Mouse (Mus musculus): ENCODE data around the gene Rfc4. TPM values are rescaled to one million over a fixed set of nuclear protein-coding genes. Genes with fewer than 3 reads are reported as not detected.

Gene Rfc4
- polyA plus RNA-seq, 1 experiment from 2014 or later, result 77.3 TPM

DNA sequence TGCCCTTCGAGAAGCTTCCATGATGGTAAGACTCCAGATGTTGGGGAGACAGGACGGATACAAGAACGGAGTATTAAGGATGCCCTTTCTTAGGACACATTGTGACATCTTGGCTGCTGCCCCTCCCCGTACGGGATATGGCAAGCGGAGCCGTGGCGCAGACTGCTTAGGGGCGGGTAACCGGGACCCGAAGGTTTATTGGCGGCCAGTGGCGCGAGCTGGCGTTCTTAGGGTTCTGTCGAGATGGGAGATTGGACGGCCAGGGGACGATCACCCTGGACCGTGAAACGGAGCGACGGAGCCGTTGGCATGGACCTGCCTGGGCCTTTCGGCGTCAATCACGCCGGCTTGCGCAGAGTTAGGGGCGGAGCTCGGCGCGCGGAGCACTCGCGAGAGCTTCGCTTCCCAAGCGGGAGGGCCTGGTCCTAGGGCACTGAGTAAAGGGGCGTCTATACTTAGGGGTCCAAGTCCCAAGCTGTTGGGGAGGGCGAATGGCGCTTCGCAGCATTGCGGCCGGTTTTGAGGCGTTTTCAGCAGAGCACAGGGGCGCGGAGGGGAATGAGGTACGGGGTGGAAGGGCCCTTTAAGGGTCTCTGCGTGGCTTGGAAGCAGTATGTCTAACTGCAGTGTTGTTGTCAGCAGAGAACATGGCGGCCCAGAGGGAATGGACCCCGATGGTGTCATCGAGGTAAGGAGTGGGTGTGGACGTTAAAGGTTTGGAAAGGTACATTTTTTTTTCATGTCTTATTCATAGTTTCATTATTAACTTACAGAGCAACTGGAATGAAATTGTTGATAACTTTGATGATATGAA lies 19.4 kb downstream of the Rfc4 start:
- peak; percentile 90 for ATAC-seq (replicated peaks; ENCODE audit: low FRiP score, low read depth)
- Histone ChIP-seq H3K4me1 (replicated peaks; ENCODE audit: insufficient read depth, low read length) (peaks cover 9% of the 10 kb centered on the region; the same call in 1 of the 2 replicates), H3K4me3 (replicated peaks; ENCODE audit: low read depth, low read length) (peak overlapping the region; percentile 86), H3K36me3 (ENCODE audit: insufficient read depth, low read length) (peaks cover 34% of the 10 kb centered on the region), H3K9me3 (replicated peaks; ENCODE audit: low read length) (no peaks in the 10 kb centered on the region), H3K9ac (ENCODE audit: low read depth, low read length) (peak overlapping the region; percentile 99), H3K27ac (peak overlapping the region; percentile 90), H3K27me3 (ENCODE audit: insufficient read depth, low read length) (no peaks in the 10 kb centered on the region), H3K4me2 (ENCODE audit: low read length) (peak overlapping the region; percentile 58)
- TF ChIP-seq CTCF (IDR thresholded peaks at IDR 0.05; ENCODE audit: low read depth), result no peak
- peak; percentile 94 for DNase-seq (ENCODE audit: low spot score)
- under 1% methylated on average over 52 of the region's 52 CpGs for WGBS

DNA sequence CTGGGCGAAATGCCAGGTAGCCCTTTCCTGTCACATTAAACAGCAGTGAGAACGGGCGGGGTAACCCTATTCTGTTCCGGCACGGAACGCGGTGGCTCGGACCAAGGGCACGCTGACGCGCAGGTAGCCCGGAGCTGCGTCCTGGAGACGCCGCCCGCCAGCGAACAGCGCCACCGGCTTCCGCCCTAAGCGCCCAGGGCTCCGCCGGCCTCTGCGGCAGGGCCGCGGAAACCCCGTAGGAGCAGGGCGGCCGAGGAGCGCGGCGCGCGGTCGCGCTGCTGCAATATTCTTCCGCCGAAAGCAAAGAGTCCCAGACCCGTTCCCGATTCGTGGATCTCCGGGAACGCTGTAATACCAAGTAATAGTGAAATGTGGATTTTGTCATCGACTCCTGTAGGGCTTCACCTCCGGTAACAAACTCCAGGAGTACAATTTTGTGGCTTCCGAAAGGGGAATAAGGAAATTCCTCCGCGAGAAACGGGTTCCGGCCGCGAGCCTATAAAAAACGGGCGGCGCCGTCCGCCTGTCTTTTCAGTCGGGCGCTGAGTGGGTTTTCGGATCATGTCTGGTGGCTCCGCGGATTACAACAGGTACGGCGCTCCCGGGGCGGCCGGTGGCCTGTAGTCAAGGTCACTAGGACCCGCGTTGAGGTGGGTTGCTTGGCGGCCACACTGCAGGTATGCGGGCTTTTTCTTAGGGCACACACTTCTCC lies 20.1 kb downstream of the Rfc4 start, which contains the start of gene Eif4a2:
TSS of gene Eif4a2 (plus strand) at position 214 of the 712 bp plus-strand sequence.
- Histone ChIP-seq H3K4me1 (replicated peaks; ENCODE audit: insufficient read depth, low read length) (peaks cover 9% of the 10 kb centered on the region; the same call in 1 of the 2 replicates), H3K27ac (peak within 1 kb of the TSS; percentile 90), H3K36me3 (ENCODE audit: insufficient read depth, low read length) (peaks cover 26% of the 10 kb centered on the region; the same call in 1 of the 2 replicates), H3K9me3 (replicated peaks; ENCODE audit: low read length) (no peaks in the 10 kb centered on the region), H3K27me3 (ENCODE audit: insufficient read depth, low read length) (no peaks in the 10 kb centered on the region), H3K4me2 (ENCODE audit: low read length) (peak within 1 kb of the TSS; percentile 58), H3K4me3 (replicated peaks; ENCODE audit: low read depth, low read length) (peak within 1 kb of the TSS; percentile 86), H3K9ac (ENCODE audit: low read depth, low read length) (peak within 1 kb of the TSS; percentile 99)
- DNase-seq (ENCODE audit: low spot score) (peak; percentile 93), ATAC-seq (replicated peaks; ENCODE audit: low FRiP score, low read depth) (peak; percentile 92)
- under 1% methylated on average over 71 of the region's 71 CpGs for WGBS
- TF ChIP-seq CTCF (IDR thresholded peaks at IDR 0.05; ENCODE audit: low read depth), result peak; percentile 47; the same call in 1 of the 2 replicates

DNA sequence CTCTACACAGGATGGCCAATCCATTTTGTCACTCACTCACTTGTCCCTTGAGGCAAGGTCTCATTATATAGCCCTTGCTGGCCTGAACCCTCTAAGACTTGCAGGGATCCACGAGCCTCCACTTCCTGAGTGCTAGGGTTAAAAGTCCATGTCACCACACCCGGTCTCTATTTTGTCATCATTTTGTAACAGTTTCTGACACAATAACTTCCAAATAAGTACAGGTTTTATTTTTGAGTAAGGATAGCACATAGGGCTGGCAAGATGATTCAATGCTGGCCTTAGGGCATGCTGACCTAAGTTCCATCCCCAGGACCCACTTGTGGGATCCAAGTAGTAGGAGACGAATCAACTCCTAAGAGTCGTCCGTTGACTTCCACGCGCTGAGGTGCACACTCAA lies 21.4 kb downstream of the Rfc4 start:
- DNase-seq (ENCODE audit: low spot score) (no peak), ATAC-seq (replicated peaks; ENCODE audit: low FRiP score, low read depth) (no peak)
- peaks cover 9% of the 10 kb centered on the region; the same call in 1 of the 2 replicates for H3K4me1 ChIP-seq (replicated peaks; ENCODE audit: insufficient read depth, low read length)
- H3K9ac ChIP-seq (ENCODE audit: low read depth, low read length), result no peak overlapping the region
- no peaks in the 10 kb centered on the region for H3K9me3 ChIP-seq (replicated peaks; ENCODE audit: low read length)
- no peak overlapping the region for H3K4me3 ChIP-seq (replicated peaks; ENCODE audit: low read depth, low read length)
- no peak overlapping the region for H3K4me2 ChIP-seq (ENCODE audit: low read length)
- WGBS, result 71% methylated on average over 7 of the region's 7 CpGs
- no peak overlapping the region for H3K27ac ChIP-seq
- no peak for TF ChIP-seq CTCF (IDR thresholded peaks at IDR 0.05; ENCODE audit: low read depth)
- no peaks in the 10 kb centered on the region for H3K27me3 ChIP-seq (ENCODE audit: insufficient read depth, low read length)
- peaks cover 14% of the 10 kb centered on the region; the same call in 1 of the 2 replicates for H3K36me3 ChIP-seq (ENCODE audit: insufficient read depth, low read length)

DNA sequence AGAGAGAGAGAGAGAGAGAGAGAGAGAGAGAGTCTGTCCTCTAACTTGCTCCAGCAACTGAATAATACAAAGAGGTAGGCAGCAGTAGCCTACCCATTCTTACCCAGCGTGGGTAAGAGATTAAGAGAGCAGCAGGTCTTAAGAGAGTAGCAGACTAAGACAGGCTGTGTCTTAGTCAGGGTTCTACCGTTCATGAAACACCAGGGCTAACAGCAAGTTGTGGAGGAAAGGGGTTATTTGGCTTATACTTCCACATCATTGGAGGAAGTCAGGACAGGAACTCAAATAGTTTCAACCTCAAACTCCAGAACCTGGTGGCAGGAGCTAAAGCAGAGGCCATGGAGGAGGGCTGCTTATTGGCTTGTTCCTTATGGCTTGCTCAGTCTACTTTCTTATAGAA lies 23.7 kb downstream of the Rfc4 start:
- 80% methylated on average over 2 of the region's 2 CpGs for WGBS
- Histone ChIP-seq H3K4me2 (ENCODE audit: low read length) (no peak overlapping the region), H3K27me3 (ENCODE audit: insufficient read depth, low read length) (no peaks in the 10 kb centered on the region), H3K9me3 (replicated peaks; ENCODE audit: low read length) (no peaks in the 10 kb centered on the region), H3K27ac (no peak overlapping the region), H3K4me1 (replicated peaks; ENCODE audit: insufficient read depth, low read length) (0 out of 2 replicates have a peak, but pooled peaks cover 7% of the 10 kb centered on the region), H3K4me3 (replicated peaks; ENCODE audit: low read depth, low read length) (no peak overlapping the region), H3K36me3 (ENCODE audit: insufficient read depth, low read length) (no peaks in the 10 kb centered on the region), H3K9ac (ENCODE audit: low read depth, low read length) (no peak overlapping the region)
- no peak for TF ChIP-seq CTCF (IDR thresholded peaks at IDR 0.05; ENCODE audit: low read depth)
- DNase-seq (ENCODE audit: low spot score), result no peak
- no peak for ATAC-seq (replicated peaks; ENCODE audit: low FRiP score, low read depth)

DNA sequence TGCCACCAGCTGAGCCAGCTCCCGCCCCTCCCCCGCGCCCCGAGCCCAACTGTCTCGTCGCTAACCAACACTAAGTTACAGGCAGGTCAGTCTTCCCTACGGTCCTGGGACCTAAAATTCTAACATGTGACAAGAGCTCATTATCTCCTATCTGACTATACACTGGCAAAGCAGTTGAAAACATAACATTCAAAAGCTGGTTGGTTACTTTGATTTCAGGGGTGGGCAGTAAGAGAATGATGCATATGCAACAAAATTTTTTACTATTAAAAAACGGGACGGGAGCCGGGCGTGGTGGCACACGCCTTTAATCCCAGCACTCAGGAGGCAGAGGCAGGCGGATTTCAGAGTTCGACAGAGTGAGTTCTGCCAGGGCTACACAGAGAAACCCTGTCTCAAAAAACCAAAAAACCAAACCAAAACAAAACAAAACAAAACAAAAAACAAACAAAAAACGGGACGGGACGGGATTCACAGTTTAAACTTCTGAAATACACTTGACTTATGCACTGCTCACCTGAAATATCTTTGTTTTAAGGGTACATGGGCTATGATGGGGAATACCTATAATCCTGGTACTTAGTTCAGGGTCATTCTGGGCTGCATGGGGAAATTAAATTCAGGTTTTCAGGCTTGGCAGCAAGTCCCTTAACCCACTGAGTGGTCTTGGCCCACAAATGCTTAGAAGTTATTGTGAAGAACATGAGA lies 24.3 kb downstream of the Rfc4 start:
- no peaks in the 10 kb centered on the region for H3K27me3 ChIP-seq (ENCODE audit: insufficient read depth, low read length)
- WGBS, result 35% methylated on average over 17 of the region's 17 CpGs
- H3K4me2 ChIP-seq (ENCODE audit: low read length), result peak overlapping the region; percentile 79
- no peak for ATAC-seq (replicated peaks; ENCODE audit: low FRiP score, low read depth)
- H3K4me3 ChIP-seq (replicated peaks; ENCODE audit: low read depth, low read length), result peak overlapping the region; percentile 40
- H3K27ac ChIP-seq, result peak overlapping the region; percentile 54
- peak overlapping the region; percentile 54 for H3K9ac ChIP-seq (ENCODE audit: low read depth, low read length)
- H3K36me3 ChIP-seq (ENCODE audit: insufficient read depth, low read length), result no peaks in the 10 kb centered on the region
- no peak for TF ChIP-seq CTCF (IDR thresholded peaks at IDR 0.05; ENCODE audit: low read depth)
- DNase-seq (ENCODE audit: low spot score), result no peak
- no peaks in the 10 kb centered on the region for H3K9me3 ChIP-seq (replicated peaks; ENCODE audit: low read length)
- 0 out of 2 replicates have a peak, but pooled peaks cover 7% of the 10 kb centered on the region for H3K4me1 ChIP-seq (replicated peaks; ENCODE audit: insufficient read depth, low read length)

Data from kidney, postnatal 0 days (tissue).